Mouse (Mus musculus): ENCODE data around the gene Dlec1.

DNA sequence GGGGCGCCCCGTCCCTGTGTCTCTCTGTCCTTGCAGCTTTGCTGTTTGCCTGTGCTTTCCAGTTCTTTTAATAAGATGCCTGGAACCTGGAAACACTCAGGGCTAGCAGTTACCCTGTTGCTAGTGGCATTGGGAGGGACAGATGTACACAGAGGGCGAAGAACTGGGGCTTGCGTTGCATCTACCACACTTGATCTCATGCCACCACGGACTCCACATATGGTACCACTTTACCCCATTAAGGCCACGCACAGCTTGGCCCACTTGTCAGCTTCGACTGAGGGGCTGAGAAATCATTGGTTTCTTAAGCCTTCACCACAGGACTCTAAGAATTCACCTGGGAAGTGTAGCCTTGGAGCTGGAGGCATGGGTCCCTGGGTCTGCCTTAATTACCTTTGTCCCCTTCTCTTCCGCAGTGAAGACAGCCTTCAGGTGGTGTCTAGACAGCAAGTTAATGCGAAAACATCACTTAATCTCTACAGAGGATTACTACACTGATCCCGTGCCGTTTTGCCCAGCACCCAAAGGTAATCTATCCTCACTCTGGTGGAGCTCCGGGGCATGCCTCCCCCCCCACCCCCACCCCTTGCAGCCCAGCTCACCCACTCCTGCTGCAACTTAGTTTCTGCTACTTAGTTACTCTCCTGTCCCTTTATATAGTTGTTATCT is 7.5 kb downstream of the Dlec1 start:
- no peak for TF ChIP-seq MAX (IDR thresholded peaks at IDR 0.05; ENCODE audit: low read depth)
- no peak for TF ChIP-seq REST (IDR thresholded peaks at IDR 0.05; ENCODE audit: insufficient read depth, insufficient read length)
- TF ChIP-seq POLR2A (IDR thresholded peaks at IDR 0.05; ENCODE audit: insufficient read length, low read depth), result no peak
- no peak for TF ChIP-seq E2F4 (IDR thresholded peaks at IDR 0.05; ENCODE audit: insufficient read depth)
- TF ChIP-seq MYOD1 (IDR thresholded peaks at IDR 0.05; ENCODE audit: control insufficient read depth in 1 of 3, insufficient read length in 2 of 3, low read depth in 2 of 3), result no peak
- TF ChIP-seq TCF12 (IDR thresholded peaks at IDR 0.05; ENCODE audit: insufficient read depth, poor library complexity, severe bottlenecking), result no peak
- no peak for TF ChIP-seq USF1 (IDR thresholded peaks at IDR 0.05; ENCODE audit: low read depth)
- no peak for TF ChIP-seq TCF3 (IDR thresholded peaks at IDR 0.05; ENCODE audit: insufficient read length, low read depth)
- TF ChIP-seq MYOG (IDR thresholded peaks at IDR 0.05; ENCODE audit: control insufficient read depth in 1 of 3, insufficient read depth in 1 of 3, insufficient read length in 2 of 3, low read depth in 2 of 3), result no peak
- TF ChIP-seq CEBPB (IDR thresholded peaks at IDR 0.05; ENCODE audit: insufficient read depth, poor library complexity, severe bottlenecking), result no peak
- TF ChIP-seq POLR2AphosphoS2 (IDR thresholded peaks at IDR 0.05; ENCODE audit: insufficient read length, low read depth), result no peak
- no peak for TF ChIP-seq SRF (IDR thresholded peaks at IDR 0.05; ENCODE audit: control insufficient read depth, insufficient read length, low read depth)
